Mouse (Mus musculus) forebrain, embryonic 15.5 days (tissue): ENCODE measurements around the gene Dock9. TPM values are rescaled to one million over a fixed set of nuclear protein-coding genes. Genes with fewer than 3 reads are reported as not detected.

Experiments
- ATAC-seq: fragments of 200-750 bp; cut with Nextera tagmentation; replicated peaks from 2 replicates; pipeline ENCODE4 v1.8.0; 2017; ENCODE audit warnings: mild to moderate bottlenecking, moderate TSS enrichment, moderate library complexity
- H3K27ac ChIP-seq: fragments of 300-500 bp; sonication (generic); replicated peaks from 2 replicates; pipeline ENCODE4 v1.5.1; 2015; ENCODE audit warnings: mild to moderate bottlenecking, inconsistent platforms
- H3K27me3 ChIP-seq: fragments of 300-500 bp; sonication (generic); 2 replicates; pipeline ENCODE4 v1.6.1; 2015; ENCODE audit warnings: inconsistent platforms
- H3K36me3 ChIP-seq: fragments of 300-500 bp; sonication (generic); 2 replicates; pipeline ENCODE4 v1.6.1; 2015; ENCODE audit warnings: mild to moderate bottlenecking, inconsistent platforms
- H3K4me1 ChIP-seq: fragments of 300-500 bp; sonication (generic); 2 replicates; pipeline ENCODE4 v1.6.1; 2015; ENCODE audit warnings: inconsistent platforms
- H3K4me2 ChIP-seq: fragments of 300-500 bp; sonication (generic); replicated peaks from 2 replicates; pipeline ENCODE4 v1.6.1; 2015; ENCODE audit warnings: mild to moderate bottlenecking, inconsistent platforms
- H3K4me3 ChIP-seq: fragments of 300-500 bp; sonication (generic); 2 replicates; pipeline ENCODE4 v1.5.1; 2015; ENCODE audit warnings: mild to moderate bottlenecking, inconsistent platforms
- H3K9ac ChIP-seq: fragments of 300-500 bp; sonication (generic); replicated peaks from 2 replicates; pipeline ENCODE4 v1.6.1; 2015; ENCODE audit warnings: mild to moderate bottlenecking, inconsistent platforms
- H3K9me3 ChIP-seq: fragments of 300-500 bp; sonication (generic); 2 replicates; pipeline ENCODE4 v1.6.1; 2016; ENCODE audit warnings: inconsistent platforms
- WGBS: fragments of 180-500 bp; shearing (Covaris S2); methylation state at CpG from one replicate; pipeline ENCODE4 v1.1.7; 2015; ENCODE audit warnings: mixed read lengths; 5-methylcytosine and 5-hydroxymethylcytosine counted together
- polyA plus RNA-seq: library from polyadenylated mRNA; unstranded; fragments of >200 nt; fragmentation: Nextera tagmentation; extraction: Ambion mirVana; gene quantifications from 2 replicates; pipeline ENCODE4 v1.2.1, GENCODE M21; 2015

Dock9 gene
- polyA plus RNA-seq, 1 experiment from 2014 or later = 11.1 TPM

DNA sequence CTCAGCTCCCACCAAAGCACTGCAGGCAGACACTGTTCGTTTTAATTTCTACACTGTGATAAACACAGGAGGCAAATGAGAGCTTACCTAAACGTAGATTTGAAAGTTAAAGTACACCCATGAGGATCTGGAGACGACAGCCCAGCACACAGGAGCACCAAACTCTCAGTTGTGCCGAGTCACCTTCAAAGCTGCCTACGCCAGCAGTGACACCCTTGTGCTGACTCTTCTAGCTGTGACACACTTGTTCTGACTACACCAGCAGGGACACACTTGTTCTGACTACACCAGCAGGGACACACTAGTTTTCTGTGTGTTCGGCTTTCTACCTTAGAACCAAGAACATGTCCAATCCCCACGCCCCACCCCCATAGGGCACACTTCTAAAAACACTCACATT lies 110.4 kb downstream of the Dock9 start:
- 86% methylated on average over 7 of the region's 7 CpGs for WGBS
- Histone ChIP-seq H3K27ac (no peak overlapping the region), H3K4me2 (no peak overlapping the region), H3K4me1 (no peaks in the 10 kb centered on the region), H3K4me3 (no peak overlapping the region), H3K27me3 (no peaks in the 10 kb centered on the region), H3K9ac (no peak overlapping the region), H3K9me3 (no peaks in the 10 kb centered on the region), H3K36me3 (no peaks in the 10 kb centered on the region)
- no peak for ATAC-seq

DNA sequence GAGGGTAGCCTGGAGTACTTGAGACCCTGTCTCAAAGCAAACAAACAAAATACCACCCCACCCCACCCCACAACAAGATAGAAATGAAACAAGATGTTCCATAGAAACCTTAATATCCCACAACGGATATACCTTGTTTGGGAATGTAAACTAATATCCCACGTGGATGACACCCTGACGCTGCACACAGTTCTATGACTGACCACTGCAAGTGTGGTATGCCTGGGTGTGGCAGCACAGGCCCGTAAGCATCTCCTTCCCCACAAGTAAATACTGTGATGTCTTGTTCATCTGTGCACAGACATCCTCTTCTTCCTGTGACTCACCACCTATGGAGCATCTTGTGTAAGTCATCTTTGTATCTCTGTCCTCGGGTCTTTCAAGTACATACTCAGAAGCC lies 118.7 kb downstream of the Dock9 start:
- Histone ChIP-seq H3K4me3 (no peak overlapping the region), H3K4me1 (no peaks in the 10 kb centered on the region), H3K36me3 (no peaks in the 10 kb centered on the region), H3K4me2 (no peak overlapping the region), H3K27me3 (no peaks in the 10 kb centered on the region), H3K9ac (no peak overlapping the region), H3K27ac (no peak overlapping the region), H3K9me3 (no peaks in the 10 kb centered on the region)
- no peak for ATAC-seq
- 95% methylated on average over 5 of the region's 5 CpGs for WGBS

DNA sequence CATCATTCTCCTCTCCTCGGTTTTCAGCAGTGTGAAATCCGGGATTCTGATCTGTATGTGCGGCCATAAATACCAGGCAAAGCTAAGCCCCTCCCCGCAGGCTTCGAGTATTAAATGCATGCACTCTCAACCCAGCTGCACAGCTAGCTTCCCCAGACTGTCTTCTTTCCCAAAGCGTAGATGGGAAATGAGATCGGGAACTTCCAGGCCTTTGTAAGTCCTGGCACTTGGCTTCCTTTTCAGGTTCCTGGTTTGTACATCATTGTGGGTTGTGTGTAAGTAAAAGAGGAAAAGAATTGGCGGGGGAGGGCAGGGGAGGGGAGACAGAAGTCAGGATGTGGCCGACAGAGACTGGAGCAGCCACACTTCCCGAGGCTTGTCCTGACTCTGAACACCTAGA lies 119.2 kb downstream of the Dock9 start:
- Histone ChIP-seq H3K4me3 (no peak overlapping the region), H3K4me1 (no peaks in the 10 kb centered on the region), H3K9me3 (no peaks in the 10 kb centered on the region), H3K4me2 (no peak overlapping the region), H3K9ac (no peak overlapping the region), H3K27ac (no peak overlapping the region), H3K27me3 (no peaks in the 10 kb centered on the region), H3K36me3 (no peaks in the 10 kb centered on the region)
- no peak for ATAC-seq
- 78% methylated on average over 10 of the region's 10 CpGs for WGBS

DNA sequence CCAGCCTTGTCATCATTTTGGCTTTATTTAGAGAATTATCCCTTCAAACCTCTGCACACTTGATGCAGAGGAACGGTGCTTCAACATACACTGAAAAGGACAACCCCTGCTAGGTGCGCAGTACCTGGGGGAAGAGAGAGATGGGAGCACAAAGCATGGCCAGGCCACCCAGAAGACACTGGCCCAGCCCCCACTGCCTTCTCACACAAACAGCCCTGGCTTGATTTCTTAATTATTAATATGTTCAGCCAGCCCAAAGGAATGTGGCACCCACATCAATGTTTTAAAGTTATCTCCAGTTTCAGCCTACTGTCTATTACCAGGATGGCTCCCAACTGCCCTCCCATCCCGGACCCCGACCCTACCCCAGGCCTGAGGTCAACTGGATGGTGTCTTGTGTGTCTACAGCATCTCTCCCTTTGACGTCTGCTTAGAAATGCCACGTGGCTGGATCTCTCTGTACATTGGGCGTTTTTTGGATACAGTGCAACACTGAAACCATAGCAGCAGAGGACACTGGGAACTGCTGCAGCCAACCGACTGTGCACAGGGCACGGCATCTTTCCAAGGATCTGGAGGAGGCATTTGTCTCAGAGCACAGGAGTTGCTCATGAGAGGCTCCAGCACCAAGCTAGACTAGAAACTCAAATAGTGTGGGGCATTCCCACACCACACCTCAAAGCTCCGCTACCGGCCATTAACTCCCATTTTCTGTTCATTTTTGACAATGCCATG lies 120.9 kb downstream of the Dock9 start:
- no peak for ATAC-seq
- no peaks in the 10 kb centered on the region for H3K4me1 ChIP-seq
- no peak overlapping the region for H3K4me2 ChIP-seq
- no peaks in the 10 kb centered on the region for H3K36me3 ChIP-seq
- no peak overlapping the region for H3K9ac ChIP-seq
- no peak overlapping the region for H3K27ac ChIP-seq
- no peaks in the 10 kb centered on the region for H3K27me3 ChIP-seq
- no peaks in the 10 kb centered on the region for H3K9me3 ChIP-seq
- no peak overlapping the region for H3K4me3 ChIP-seq
- WGBS = 91% methylated on average over 11 of the region's 11 CpGs

DNA sequence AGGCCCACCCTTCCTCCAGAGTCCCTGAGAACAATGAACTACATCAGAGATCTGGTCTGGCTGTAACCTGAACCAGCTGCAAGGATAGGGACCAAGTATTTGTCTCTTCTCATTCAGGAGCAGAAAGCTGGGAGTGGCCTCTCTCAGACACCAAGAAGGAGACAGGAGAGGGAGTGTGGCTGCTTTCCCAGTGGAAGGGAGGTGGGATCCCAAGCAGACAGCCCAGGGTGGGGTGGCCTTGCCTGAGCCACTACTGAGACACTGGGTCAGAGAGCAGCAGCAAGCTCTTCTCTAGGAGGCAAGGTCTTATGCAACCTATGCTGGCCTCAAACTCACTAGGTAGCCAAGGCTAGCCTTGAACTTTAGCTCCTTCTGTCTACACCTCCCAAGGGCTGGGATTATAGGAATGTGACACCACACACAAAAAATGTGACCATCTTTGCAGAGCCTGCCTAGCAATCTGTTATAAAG lies 121.5 kb downstream of the Dock9 start:
- no peak overlapping the region for H3K9ac ChIP-seq
- H3K4me1 ChIP-seq = no peaks in the 10 kb centered on the region
- H3K4me2 ChIP-seq = no peak overlapping the region
- no peaks in the 10 kb centered on the region for H3K27me3 ChIP-seq
- H3K36me3 ChIP-seq = no peaks in the 10 kb centered on the region
- H3K9me3 ChIP-seq = no peaks in the 10 kb centered on the region
- 0 out of 2 replicates have a peak, but pooled peaks have one; percentile 11 for ATAC-seq
- no peak overlapping the region for H3K27ac ChIP-seq
- H3K4me3 ChIP-seq = no peak overlapping the region

DNA sequence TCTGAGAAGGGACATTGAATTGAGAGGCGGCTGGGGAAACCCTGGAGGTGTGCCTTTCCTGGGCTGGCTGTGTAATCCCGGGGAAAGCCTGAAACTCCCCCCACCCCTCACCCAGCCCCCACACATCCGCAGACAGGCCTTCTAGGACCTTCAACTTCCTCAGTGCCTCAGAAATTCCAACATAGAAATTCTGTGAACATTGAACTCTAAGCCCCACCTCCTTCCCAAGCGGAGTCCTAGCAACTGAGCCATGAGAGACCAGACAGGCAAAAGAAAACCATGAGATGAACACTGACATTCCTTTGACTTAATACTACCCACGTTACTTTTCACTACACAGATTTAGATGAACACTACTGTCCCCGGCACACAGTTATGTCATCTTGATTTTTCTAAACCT lies 122.1 kb downstream of the Dock9 start:
- H3K9ac ChIP-seq = no peak overlapping the region

DNA sequence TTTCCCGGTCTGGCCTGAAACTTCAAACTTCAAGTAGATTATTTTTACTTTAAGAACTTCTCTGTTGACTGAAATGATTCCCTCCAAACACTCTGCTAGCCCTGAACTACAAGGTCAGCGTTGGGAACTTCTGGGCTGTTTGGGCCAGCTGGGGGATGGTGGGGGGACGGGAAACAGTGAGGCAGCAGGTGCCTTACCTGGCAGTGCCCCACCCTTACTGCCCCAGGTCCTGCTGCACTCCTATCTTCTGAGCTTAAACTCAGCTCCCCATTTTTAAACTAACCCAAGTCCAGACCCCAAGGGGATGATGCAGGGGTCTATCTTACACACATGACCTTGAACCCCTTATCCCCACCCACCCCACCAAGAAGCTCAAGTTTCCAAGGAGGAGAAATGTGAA lies 122.5 kb downstream of the Dock9 start:
- Histone ChIP-seq H3K9me3 (no peaks in the 10 kb centered on the region), H3K27ac (no peak overlapping the region), H3K9ac (no peak overlapping the region), H3K4me2 (no peak overlapping the region), H3K4me3 (no peak overlapping the region), H3K27me3 (no peaks in the 10 kb centered on the region), H3K4me1 (no peaks in the 10 kb centered on the region), H3K36me3 (no peaks in the 10 kb centered on the region)
- no peak for ATAC-seq
- 64% methylated on average over 3 of the region's 3 CpGs for WGBS

More for the DNA sequence above, 122.1 kb downstream of the Dock9 start:
- WGBS = 29% methylated on average over 6 of the region's 6 CpGs
- H3K27ac ChIP-seq = no peak overlapping the region
- H3K9me3 ChIP-seq = no peaks in the 10 kb centered on the region
- no peak overlapping the region for H3K4me2 ChIP-seq
- no peak overlapping the region for H3K4me3 ChIP-seq
- no peaks in the 10 kb centered on the region for H3K27me3 ChIP-seq
- no peaks in the 10 kb centered on the region for H3K36me3 ChIP-seq
- 0 out of 2 replicates have a peak, but pooled peaks have one; percentile 6 for ATAC-seq
- no peaks in the 10 kb centered on the region for H3K4me1 ChIP-seq

DNA sequence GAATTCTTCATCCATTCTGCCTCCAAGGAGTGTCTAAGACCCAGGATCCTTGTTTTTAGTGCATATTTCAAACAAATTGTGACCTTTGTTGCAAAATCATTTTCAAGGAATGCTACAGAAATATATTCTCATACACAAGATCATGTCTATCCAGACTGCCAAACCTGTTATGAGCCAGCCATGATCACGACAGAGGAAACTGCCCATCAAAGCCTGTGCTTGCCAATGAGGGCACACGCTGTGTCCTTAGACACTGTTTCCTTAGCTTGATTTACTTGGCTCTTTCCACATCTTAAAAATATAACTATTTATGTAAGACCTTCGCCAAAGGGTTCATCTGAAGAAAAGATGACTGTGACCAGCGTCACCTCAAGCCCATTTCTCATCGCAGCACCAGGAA lies 127.6 kb downstream of the Dock9 start:
- Histone ChIP-seq H3K4me2 (no peak overlapping the region), H3K4me1 (no peaks in the 10 kb centered on the region), H3K36me3 (no peaks in the 10 kb centered on the region), H3K4me3 (no peak overlapping the region), H3K9me3 (no peaks in the 10 kb centered on the region), H3K9ac (no peak overlapping the region), H3K27me3 (no peaks in the 10 kb centered on the region), H3K27ac (no peak overlapping the region)
- no peak for ATAC-seq
- WGBS = 91% methylated on average over 5 of the region's 5 CpGs

DNA sequence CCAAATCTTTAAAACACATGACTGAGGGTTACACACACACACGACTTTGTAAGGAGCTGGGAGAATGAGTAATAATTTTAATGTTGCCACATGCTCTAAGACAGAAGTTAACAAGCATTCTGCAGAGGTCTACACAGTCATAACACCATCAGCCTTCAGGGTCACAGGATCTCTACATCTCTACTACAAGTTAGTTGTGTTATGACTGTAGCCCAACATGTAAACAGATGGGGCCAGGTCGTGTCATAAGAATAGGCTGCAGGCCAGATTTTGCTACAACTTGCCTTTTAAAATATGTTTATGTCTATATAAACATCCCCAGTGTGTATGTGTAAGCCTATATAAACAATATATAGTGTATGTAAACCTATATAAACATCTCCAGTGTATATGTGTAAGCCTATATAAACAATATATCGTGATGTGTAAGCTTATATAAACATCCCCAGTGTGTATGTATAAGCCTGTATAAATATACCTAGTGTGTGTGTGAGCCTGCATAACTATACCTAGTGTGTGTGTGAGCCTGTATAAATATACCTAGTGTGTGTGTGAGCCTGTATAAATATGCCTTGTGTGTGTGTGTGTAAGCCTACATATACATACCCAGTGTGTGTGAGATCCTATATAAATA lies 130.9 kb downstream of the Dock9 start:
- no peak for ATAC-seq
- H3K27ac ChIP-seq = no peak overlapping the region
- H3K27me3 ChIP-seq = no peaks in the 10 kb centered on the region
- no peak overlapping the region for H3K9ac ChIP-seq
- no peak overlapping the region for H3K4me3 ChIP-seq
- H3K9me3 ChIP-seq = no peaks in the 10 kb centered on the region
- H3K4me1 ChIP-seq = no peaks in the 10 kb centered on the region
- no peak overlapping the region for H3K4me2 ChIP-seq
- H3K36me3 ChIP-seq = no peaks in the 10 kb centered on the region
- 84% methylated on average over 3 of the region's 3 CpGs for WGBS

DNA sequence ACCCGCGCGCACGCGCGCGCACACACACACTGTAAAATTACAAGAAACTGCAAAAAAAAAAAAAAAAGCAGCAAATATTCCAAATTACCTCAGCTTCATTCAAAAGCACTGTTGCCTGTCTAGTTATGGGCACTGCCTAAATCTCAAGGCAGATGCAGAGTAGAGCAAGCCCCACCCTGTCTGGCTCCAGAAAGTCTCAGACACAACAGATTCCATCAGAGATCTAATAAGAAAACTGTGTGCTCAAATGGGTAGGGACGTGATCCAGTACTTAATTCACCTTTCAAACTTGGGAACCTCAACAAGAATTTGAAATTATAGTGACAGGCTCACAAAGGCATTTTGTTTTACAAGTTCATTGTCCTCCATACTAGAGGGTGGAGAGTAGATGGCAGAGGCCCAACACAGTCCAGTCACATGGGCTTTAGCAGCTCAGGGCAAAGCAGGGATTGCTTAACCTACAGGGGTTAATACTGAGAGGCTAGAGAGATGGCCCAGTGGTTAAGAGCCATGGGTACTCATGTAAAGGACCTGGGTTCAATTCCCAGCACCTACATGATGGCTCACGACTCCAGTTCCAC lies 131.9 kb downstream of the Dock9 start:
- no peak for ATAC-seq
- no peaks in the 10 kb centered on the region for H3K9me3 ChIP-seq
- H3K27me3 ChIP-seq = no peaks in the 10 kb centered on the region
- H3K9ac ChIP-seq = no peak overlapping the region
- H3K4me1 ChIP-seq = no peaks in the 10 kb centered on the region
- H3K36me3 ChIP-seq = no peaks in the 10 kb centered on the region
- H3K4me2 ChIP-seq = no peak overlapping the region
- H3K27ac ChIP-seq = no peak overlapping the region
- 92% methylated on average over 9 of the region's 9 CpGs for WGBS
- H3K4me3 ChIP-seq = no peak overlapping the region

DNA sequence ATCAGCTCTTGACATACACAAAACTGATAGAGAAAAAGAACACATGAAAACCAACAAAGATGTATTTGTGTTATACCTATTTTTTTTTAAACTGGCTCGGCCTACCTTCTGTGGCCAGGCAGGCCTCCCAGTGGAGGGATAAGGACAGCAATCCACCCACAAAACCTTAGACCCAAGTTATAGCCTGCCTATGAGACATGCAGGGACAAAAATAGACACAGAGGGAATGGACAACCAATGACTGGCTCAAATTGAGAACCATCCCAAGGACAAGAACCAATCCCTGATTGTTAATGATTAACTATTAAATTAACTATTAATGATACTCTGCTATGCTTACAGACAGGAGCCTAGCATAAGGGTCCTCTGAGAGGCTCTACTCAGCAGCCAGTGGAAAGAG lies 133.7 kb downstream of the Dock9 start:
- no peaks in the 10 kb centered on the region for H3K36me3 ChIP-seq
- H3K4me2 ChIP-seq = no peak overlapping the region
- H3K4me3 ChIP-seq = no peak overlapping the region
- no peaks in the 10 kb centered on the region for H3K4me1 ChIP-seq
- WGBS = 95% methylated on average over 1 of the region's 1 CpGs
- no peaks in the 10 kb centered on the region for H3K9me3 ChIP-seq
- no peak overlapping the region for H3K9ac ChIP-seq
- no peaks in the 10 kb centered on the region for H3K27me3 ChIP-seq
- no peak overlapping the region for H3K27ac ChIP-seq
- ATAC-seq = no peak

DNA sequence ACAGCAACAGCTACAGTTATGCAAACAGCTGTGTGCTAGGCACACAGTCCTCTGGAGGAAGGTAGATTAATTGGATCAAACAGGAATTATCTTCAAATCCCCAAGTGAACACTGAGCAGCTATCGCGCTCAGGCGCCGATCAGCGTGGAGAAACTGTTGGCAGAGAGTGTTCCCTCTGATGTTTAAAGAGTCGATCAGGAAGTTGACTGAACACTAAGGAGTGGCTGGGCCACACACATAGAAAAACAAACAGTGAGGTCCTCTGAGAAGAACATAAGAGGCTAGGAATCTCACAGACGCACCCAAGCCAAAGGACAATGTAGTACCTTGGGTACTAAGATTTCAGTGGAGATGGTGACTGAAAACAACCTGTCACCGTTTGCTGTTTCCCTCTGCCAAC lies 136.7 kb downstream of the Dock9 start:
- Histone ChIP-seq H3K4me3 (no peak overlapping the region), H3K9ac (no peak overlapping the region), H3K27ac (no peak overlapping the region), H3K9me3 (no peaks in the 10 kb centered on the region), H3K27me3 (no peaks in the 10 kb centered on the region), H3K4me2 (no peak overlapping the region), H3K4me1 (no peaks in the 10 kb centered on the region), H3K36me3 (no peaks in the 10 kb centered on the region)
- 71% methylated on average over 8 of the region's 8 CpGs for WGBS
- no peak for ATAC-seq
